Mouse (Mus musculus) bone marrow macrophage, adult 2 months (primary cell): ENCODE results near the gene Srl.

Experiments
- CTCF ChIP-seq: IDR thresholded peaks from 2 replicates; pipeline ENCODE4 v1.5.1; 2012; ENCODE audit warnings: low read depth, mild to moderate bottlenecking, low read length, moderate library complexity
- POLR2A ChIP-seq: IDR thresholded peaks from 2 replicates; pipeline ENCODE4 v1.6.1; 2012; ENCODE audit warnings: mild to moderate bottlenecking, low read depth, low read length, borderline replicate concordance

DNA sequence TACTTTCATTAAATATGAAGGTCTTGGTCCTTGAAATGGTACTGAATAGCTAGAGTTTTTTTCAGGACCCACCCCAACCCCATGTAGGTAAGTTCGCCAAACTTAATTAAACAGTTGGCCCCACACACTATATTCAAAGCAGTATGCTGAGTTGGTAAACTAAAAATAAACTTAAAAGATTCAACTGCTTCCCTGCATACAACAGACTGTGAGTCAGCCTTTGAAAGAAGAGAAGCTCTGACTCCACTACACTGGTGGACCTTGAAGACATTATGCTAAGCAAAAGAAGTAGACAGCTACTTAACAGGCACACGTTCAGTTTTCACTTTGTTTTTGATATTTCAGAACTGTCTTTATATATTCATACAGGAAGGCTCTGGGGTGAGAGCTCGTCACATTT lies 110.6 kb downstream of the Srl start:
- no peak for TF ChIP-seq POLR2A
- TF ChIP-seq CTCF, result no peak
